Mouse (Mus musculus) forebrain, embryonic 12.5 days (tissue): ENCODE measurements at regions not wholly inside any gene's neighbourhood (a gene's known extent, or its start where the extent isn't known, plus 50 kb on each side); places are given as distances from the start of the nearest gene placed in this dataset.

ENCODE experiments used
- ATAC-seq: fragments of 200-750 bp; cut with Nextera tagmentation; 2 replicates; pipeline ENCODE4 v1.8.0; 2017; ENCODE audit warnings: moderate TSS enrichment; ENCODE audit not compliant: low FRiP score
- H3K27ac ChIP-seq: fragments of 300-500 bp; sonication (generic); 2 replicates; pipeline ENCODE4 v1.5.1; 2016; ENCODE audit warnings: mild to moderate bottlenecking
- H3K27me3 ChIP-seq: fragments of 300-500 bp; sonication (generic); 2 replicates; pipeline ENCODE4 v1.6.1; 2016; ENCODE audit warnings: mild to moderate bottlenecking
- H3K36me3 ChIP-seq: fragments of 300-500 bp; sonication (generic); replicated peaks from 2 replicates; pipeline ENCODE4 v1.6.1; 2016; ENCODE audit warnings: mild to moderate bottlenecking
- H3K4me1 ChIP-seq: fragments of 300-500 bp; sonication (generic); 2 replicates; pipeline ENCODE4 v1.6.1; 2016
- H3K4me2 ChIP-seq: fragments of 300-500 bp; sonication (generic); 2 replicates; pipeline ENCODE4 v1.6.1; 2016; ENCODE audit warnings: mild to moderate bottlenecking, moderate library complexity
- H3K4me3 ChIP-seq: fragments of 300-500 bp; sonication (generic); replicated peaks from 2 replicates; pipeline ENCODE4 v1.5.1; 2016; ENCODE audit warnings: mild to moderate bottlenecking
- H3K9ac ChIP-seq: fragments of 300-500 bp; sonication (generic); 2 replicates; pipeline ENCODE4 v1.6.1; 2016; ENCODE audit warnings: mild to moderate bottlenecking
- H3K9me3 ChIP-seq: fragments of 300-500 bp; sonication (generic); 2 replicates; pipeline ENCODE4 v1.6.1; 2016
- WGBS: fragments of 180-500 bp; shearing (Covaris S2); methylation state at CpG from one replicate; pipeline ENCODE4 v1.1.7; 2016; 5-methylcytosine and 5-hydroxymethylcytosine counted together

DNA sequence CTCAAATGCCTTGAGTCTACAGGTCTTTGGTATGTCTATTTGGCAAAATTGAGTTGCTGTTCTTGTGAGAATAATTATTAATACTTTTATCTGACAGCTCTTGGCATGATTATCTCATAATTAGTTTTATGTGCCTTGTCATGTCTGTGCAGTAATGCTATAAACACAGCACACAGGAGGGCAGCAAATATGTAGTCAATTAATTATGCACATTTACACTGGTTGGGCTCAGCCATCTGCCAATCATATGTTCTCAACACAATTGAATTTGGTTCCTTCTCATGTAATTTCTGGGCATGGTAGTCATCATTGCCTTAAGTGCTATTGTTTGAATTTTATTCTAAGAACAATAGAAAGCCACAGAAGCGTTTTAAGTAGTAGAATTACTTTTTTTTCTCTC, 1650.7 kb upstream of the Tenm2 start:
- H3K9ac ChIP-seq, result no peak overlapping the region
- no peak overlapping the region for H3K4me3 ChIP-seq
- H3K4me2 ChIP-seq, result no peak overlapping the region
- no peaks in the 10 kb centered on the region for H3K27me3 ChIP-seq
- no peak for ATAC-seq
- H3K27ac ChIP-seq, result no peak overlapping the region
- H3K36me3 ChIP-seq, result no peaks in the 10 kb centered on the region
- 33% methylated on average over 1 of the region's 1 CpGs for WGBS
- no peaks in the 10 kb centered on the region for H3K4me1 ChIP-seq
- no peaks in the 10 kb centered on the region for H3K9me3 ChIP-seq

DNA sequence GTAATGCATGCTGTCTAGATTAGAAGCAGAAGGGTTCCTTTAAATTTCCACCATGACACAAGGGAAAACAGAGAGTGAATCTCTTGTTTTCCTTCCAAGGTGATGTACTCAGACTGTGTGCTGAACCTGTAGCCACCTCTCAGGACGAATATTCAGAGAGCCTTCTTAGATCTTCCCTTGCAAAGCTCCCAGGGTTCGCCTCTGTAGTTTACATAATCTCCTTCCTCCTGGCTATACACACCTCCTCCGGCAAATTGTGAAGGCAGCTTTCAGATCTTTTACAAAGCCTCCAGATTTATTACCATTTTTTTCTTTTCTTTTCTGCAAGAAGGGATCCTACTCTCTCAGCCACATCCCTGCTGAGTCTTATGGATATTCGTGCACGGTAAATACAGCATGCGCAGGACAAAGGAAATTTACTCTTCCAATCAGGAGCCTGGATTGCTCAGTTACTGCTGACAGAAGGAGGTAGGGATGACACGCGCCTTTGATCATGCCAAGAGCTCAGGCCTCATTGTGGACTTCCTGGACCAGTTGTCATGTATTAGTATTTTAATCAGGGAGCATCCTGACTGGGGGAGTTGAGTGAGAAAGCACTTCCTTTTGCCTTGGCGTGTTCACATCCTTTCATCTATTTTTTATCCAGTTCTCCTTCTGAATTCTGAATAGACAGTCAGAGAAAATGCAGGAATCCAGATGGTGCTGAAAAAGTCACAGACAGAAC, 1626.0 kb upstream of the Tenm2 start:
- Histone ChIP-seq H3K27ac (no peak overlapping the region), H3K36me3 (no peaks in the 10 kb centered on the region), H3K9me3 (no peaks in the 10 kb centered on the region), H3K4me2 (peak overlapping the region; percentile 10; the same call in 1 of the 2 replicates), H3K4me1 (peaks cover 8% of the 10 kb centered on the region; the same call in 1 of the 2 replicates), H3K4me3 (no peak overlapping the region), H3K27me3 (no peaks in the 10 kb centered on the region), H3K9ac (no peak overlapping the region)
- peak; percentile 63; the same call in 1 of the 2 replicates for ATAC-seq
- WGBS, result 19% methylated on average over 9 of the region's 9 CpGs

DNA sequence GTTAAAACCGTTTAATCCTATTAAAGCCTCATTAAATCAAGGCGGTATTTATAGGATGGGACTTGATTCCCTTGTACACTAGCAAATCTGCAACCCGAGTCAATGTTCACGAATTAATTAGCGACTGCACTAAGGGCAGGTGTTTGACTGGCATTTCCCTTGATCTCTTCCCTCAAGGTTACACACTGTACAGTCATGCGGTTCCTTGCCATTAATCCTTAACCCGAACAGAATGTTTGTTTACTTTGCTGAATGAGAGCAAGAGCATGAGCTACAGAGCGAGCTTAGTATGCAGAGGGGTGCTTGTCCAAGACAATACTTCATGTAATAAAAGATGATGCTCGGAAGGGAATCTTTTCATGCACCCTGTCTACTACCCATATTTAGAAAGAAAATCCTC, 1620.9 kb upstream of the Tenm2 start:
- no peaks in the 10 kb centered on the region for H3K27me3 ChIP-seq
- H3K9ac ChIP-seq, result no peak overlapping the region
- 68% methylated on average over 9 of the region's 9 CpGs for WGBS
- no peaks in the 10 kb centered on the region for H3K36me3 ChIP-seq
- H3K4me2 ChIP-seq, result no peak overlapping the region
- no peak overlapping the region for H3K4me3 ChIP-seq
- ATAC-seq, result no peak
- H3K9me3 ChIP-seq, result no peaks in the 10 kb centered on the region
- H3K4me1 ChIP-seq, result peaks cover 2% of the 10 kb centered on the region; the same call in 1 of the 2 replicates
- H3K27ac ChIP-seq, result no peak overlapping the region

DNA sequence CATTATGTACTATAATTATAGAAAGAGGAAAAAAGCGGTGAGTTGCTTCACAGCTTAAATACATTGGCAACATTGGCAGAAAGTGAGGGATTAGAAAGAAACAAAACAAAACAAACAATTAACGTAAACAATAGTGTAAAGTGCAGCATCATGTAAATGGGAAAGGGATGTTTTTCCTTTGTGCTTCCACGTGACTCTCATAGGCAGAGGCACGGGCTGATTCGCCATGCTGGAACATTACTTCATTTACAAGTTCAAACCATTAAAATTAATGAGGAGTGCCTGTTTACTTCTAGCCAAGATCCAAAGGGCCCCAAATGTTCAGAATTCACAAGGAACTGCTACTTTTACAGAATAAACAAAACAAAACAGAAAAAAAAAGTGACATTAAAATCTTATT, 1593.4 kb upstream of the Tenm2 start:
- no peak overlapping the region for H3K9ac ChIP-seq
- no peak for ATAC-seq
- H3K27me3 ChIP-seq, result no peaks in the 10 kb centered on the region
- H3K4me2 ChIP-seq, result no peak overlapping the region
- H3K36me3 ChIP-seq, result no peaks in the 10 kb centered on the region
- 69% methylated on average over 5 of the region's 5 CpGs for WGBS
- H3K4me1 ChIP-seq, result no peaks in the 10 kb centered on the region
- H3K9me3 ChIP-seq, result no peaks in the 10 kb centered on the region
- H3K27ac ChIP-seq, result no peak overlapping the region
- H3K4me3 ChIP-seq, result no peak overlapping the region

DNA sequence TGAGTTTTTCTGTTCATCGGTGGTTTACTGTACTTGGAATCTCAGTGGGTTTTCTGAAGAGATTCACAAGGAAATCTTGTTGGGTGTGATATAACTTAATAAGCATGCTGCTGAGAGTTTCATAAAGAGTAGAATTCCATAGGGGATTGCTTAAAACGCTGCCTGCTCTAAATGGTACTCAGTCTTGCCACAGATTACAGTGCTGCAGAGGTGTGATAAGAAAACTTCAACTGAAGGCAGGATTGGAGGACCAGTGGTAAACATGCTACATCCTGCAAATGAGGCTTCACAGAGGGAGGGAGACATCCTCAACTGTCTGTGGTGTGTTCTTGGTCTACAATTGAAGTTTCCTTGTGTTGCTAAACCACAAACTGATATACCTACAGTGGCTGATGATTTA, 1592.6 kb upstream of the Tenm2 start:
- no peaks in the 10 kb centered on the region for H3K27me3 ChIP-seq
- H3K36me3 ChIP-seq, result no peaks in the 10 kb centered on the region
- no peak overlapping the region for H3K27ac ChIP-seq
- no peaks in the 10 kb centered on the region for H3K9me3 ChIP-seq
- ATAC-seq, result no peak
- H3K4me3 ChIP-seq, result no peak overlapping the region
- H3K4me2 ChIP-seq, result no peak overlapping the region
- no peaks in the 10 kb centered on the region for H3K4me1 ChIP-seq
- no peak overlapping the region for H3K9ac ChIP-seq
- WGBS, result 76% methylated on average over 2 of the region's 2 CpGs

DNA sequence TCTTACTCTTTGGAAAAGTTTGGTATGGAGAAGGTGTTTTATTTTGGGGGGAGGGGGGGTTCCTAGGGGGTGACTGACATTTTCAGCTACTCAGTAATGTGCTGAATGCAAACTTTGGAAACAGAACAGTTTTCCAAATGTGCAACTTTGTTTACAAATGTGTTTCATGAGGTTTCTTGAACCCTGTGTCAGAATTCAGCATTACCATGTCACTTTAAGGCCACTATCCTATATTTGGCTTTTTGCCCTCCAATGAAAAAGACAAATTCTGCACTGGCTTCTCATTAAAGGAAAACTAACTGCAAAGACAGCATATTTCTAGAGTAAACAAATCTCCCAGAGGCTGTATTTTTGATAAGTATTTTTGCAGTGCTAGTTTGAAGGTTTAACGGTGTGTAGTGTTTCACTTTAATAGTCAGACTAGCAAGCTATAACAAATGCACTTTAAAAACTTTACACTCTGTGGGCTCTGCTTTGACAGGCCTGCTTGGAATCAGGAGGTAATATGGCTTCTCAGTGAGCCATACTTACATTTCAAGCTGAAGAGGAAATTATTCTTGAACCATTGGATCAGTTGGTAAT, 1589.5 kb upstream of the Tenm2 start:
- no peaks in the 10 kb centered on the region for H3K9me3 ChIP-seq
- no peaks in the 10 kb centered on the region for H3K27me3 ChIP-seq
- H3K4me1 ChIP-seq, result no peaks in the 10 kb centered on the region
- no peak overlapping the region for H3K27ac ChIP-seq
- no peak overlapping the region for H3K4me3 ChIP-seq
- no peaks in the 10 kb centered on the region for H3K36me3 ChIP-seq
- no peak overlapping the region for H3K4me2 ChIP-seq
- H3K9ac ChIP-seq, result no peak overlapping the region
- WGBS, result 95% methylated on average over 1 of the region's 1 CpGs
- ATAC-seq, result no peak

DNA sequence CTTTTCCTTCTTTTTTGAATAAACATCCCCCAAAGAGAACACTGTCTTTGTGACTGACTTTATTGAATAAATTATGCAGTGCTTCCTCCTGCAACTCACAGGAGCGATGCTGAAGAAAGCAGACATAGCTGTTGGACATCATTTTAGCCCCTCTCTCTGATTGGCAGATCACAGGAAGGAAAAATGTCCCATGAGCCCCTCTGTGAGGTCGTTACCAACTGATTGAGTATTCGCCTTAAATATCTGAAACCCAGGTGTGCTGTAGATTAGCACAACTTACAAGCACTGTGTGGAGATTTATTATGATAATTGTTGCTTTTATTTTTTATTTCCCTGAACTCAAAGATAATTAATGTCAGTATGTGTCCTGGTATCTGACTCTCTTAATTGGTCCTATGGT, 1582.4 kb upstream of the Tenm2 start:
- WGBS, result 63% methylated on average over 3 of the region's 3 CpGs
- no peak overlapping the region for H3K4me2 ChIP-seq
- H3K27ac ChIP-seq, result no peak overlapping the region
- H3K9me3 ChIP-seq, result no peaks in the 10 kb centered on the region
- H3K27me3 ChIP-seq, result no peaks in the 10 kb centered on the region
- H3K36me3 ChIP-seq, result no peaks in the 10 kb centered on the region
- H3K9ac ChIP-seq, result no peak overlapping the region
- ATAC-seq, result no peak
- no peak overlapping the region for H3K4me3 ChIP-seq
- no peaks in the 10 kb centered on the region for H3K4me1 ChIP-seq

DNA sequence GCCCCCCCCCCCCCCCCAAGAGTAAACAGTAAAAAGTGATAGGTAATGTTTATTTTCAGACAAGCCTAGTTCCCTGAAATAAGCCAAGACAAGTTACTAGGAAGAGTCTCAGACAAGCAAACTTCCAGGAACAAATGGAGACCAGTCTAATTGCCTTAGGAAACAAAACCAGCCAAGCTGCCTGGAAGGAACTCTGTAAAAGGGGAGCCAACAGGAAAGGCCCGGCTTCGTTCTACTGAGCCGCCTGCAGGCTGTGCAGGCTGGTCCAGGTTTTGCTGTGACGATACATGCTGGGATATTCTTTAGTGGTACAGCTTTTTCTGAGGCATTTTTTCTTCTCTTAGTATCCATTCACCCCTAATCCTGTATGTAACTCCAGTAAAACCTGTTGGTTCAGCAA, 1547.8 kb upstream of the Tenm2 start:
- Histone ChIP-seq H3K4me2 (no peak overlapping the region), H3K27me3 (no peaks in the 10 kb centered on the region), H3K9ac (no peak overlapping the region), H3K36me3 (no peaks in the 10 kb centered on the region), H3K9me3 (no peaks in the 10 kb centered on the region), H3K27ac (no peak overlapping the region), H3K4me3 (no peak overlapping the region), H3K4me1 (no peaks in the 10 kb centered on the region; the same call in 1 of the 2 replicates)
- ATAC-seq, result no peak
- 65% methylated on average over 4 of the region's 4 CpGs for WGBS

DNA sequence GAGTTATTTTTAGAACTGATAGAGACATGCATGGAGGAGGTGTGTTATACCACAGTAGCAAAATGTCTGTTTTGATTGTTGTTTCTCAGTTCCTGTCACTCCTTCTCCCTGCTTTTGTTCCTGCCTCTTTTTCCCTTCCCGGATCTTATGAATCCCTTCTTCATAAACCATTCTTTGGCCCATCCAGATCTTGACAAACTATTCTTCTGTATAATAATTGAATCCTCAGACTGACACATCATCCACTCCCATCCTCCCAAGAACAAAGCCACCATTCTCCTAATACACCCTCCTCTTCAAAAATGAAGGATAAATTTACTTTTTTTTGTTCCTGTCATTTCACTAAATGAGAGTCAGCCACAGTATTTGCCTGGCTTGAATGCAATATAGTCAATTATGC, 1543.8 kb upstream of the Tenm2 start:
- Histone ChIP-seq H3K27ac (no peak overlapping the region), H3K4me2 (no peak overlapping the region), H3K4me3 (no peak overlapping the region), H3K4me1 (no peaks in the 10 kb centered on the region; the same call in 1 of the 2 replicates), H3K9ac (no peak overlapping the region), H3K36me3 (no peaks in the 10 kb centered on the region), H3K9me3 (no peaks in the 10 kb centered on the region), H3K27me3 (no peaks in the 10 kb centered on the region)
- ATAC-seq, result no peak
- 43% methylated on average over 1 of the region's 1 CpGs for WGBS

DNA sequence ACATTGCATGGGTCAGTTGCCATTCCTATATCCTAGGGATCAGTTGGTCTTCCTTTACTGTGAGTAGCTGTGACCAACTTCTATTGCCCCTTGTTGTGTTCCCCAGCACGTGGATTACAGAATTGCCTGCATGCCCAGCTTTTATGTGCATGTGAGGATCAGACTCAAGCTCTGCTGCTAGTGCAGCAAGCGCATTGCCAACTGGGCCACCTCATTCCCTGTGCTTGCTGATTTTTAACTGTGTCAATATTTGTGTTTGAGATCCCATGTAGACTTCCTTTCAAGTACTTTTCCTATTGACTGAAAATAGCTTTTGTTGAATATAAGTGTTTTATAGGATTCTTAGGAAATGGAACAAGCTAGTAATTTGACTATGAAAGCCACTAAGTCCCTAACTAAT, 1526.5 kb upstream of the Tenm2 start:
- H3K4me2 ChIP-seq, result no peak overlapping the region
- H3K9me3 ChIP-seq, result no peaks in the 10 kb centered on the region
- 68% methylated on average over 2 of the region's 2 CpGs for WGBS
- H3K9ac ChIP-seq, result no peak overlapping the region
- H3K27me3 ChIP-seq, result no peaks in the 10 kb centered on the region
- H3K36me3 ChIP-seq, result no peaks in the 10 kb centered on the region
- no peak for ATAC-seq
- no peak overlapping the region for H3K4me3 ChIP-seq
- H3K4me1 ChIP-seq, result no peaks in the 10 kb centered on the region
- H3K27ac ChIP-seq, result no peak overlapping the region

DNA sequence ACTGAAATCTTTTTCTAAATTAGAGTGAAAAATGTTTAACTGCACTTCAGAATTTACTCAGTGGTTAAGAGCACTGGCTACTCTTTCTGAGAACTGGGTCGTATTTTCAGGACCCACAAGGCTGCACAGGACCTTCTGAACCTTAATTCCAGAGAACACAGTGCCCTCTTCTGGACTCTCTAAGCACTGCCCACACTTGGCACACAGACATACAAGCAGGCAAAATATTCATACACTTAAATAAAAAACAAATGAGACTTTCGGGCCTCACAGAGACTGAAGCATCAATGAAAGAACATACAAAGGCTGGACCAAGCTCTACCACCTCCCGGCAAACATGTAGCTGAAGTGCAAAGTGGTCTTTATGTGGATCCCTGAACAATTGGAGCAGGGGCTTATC, 1511.8 kb upstream of the Tenm2 start:
- Histone ChIP-seq H3K9me3 (no peaks in the 10 kb centered on the region), H3K4me1 (no peaks in the 10 kb centered on the region), H3K9ac (no peak overlapping the region), H3K27me3 (no peaks in the 10 kb centered on the region), H3K4me2 (no peak overlapping the region), H3K4me3 (no peak overlapping the region), H3K27ac (no peak overlapping the region), H3K36me3 (no peaks in the 10 kb centered on the region)
- WGBS, result 25% methylated on average over 3 of the region's 3 CpGs
- peak; percentile 68; the same call in 1 of the 2 replicates for ATAC-seq

DNA sequence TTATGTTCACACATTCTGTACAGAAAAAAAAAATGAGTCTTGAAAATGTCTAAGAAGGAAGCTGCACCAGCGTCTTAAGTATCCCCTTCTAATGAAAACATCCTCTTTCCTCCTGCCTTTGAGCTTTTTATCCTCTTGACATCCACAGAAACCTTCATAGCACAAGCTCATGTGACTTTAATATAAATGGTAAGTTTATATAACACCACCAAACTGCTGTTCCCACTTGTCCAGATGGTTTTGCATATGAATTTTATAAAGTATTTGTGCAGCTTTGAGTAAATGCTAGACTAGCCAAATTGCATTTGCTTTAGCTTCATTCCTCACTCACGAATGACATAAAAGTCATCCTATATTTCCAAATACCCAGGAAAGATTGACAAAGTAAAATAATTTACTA, 1493.3 kb upstream of the Tenm2 start:
- Histone ChIP-seq H3K4me1 (no peaks in the 10 kb centered on the region), H3K9ac (no peak overlapping the region), H3K27ac (no peak overlapping the region), H3K27me3 (no peaks in the 10 kb centered on the region), H3K9me3 (no peaks in the 10 kb centered on the region), H3K4me2 (no peak overlapping the region), H3K4me3 (no peak overlapping the region), H3K36me3 (no peaks in the 10 kb centered on the region)
- no peak for ATAC-seq
- 51% methylated on average over 2 of the region's 2 CpGs for WGBS

DNA sequence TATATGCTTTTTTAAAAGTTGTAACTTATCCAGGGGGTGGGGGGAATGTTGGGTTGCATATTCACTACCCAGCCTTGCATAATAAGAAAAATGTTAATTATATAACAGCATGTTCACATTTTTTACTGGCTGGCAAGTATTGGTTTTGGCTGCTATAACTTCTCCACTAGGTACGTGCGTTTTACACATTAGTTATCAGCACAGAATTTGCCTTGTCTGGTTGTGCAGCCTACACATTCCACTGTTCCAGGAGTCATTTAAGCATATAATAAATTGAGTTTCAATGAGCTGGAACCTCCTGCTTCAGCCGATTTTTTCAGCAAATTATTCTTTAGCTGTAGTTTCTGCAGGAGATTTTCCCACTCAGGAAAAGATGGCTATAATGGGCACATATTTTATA, 1479.9 kb upstream of the Tenm2 start:
- Histone ChIP-seq H3K36me3 (no peaks in the 10 kb centered on the region), H3K27ac (no peak overlapping the region), H3K9ac (no peak overlapping the region), H3K4me3 (no peak overlapping the region), H3K9me3 (no peaks in the 10 kb centered on the region), H3K27me3 (no peaks in the 10 kb centered on the region), H3K4me2 (no peak overlapping the region), H3K4me1 (no peaks in the 10 kb centered on the region)
- ATAC-seq, result no peak
- 89% methylated on average over 3 of the region's 3 CpGs for WGBS
